ENCODE assay signal across 25 mouse cellular contexts in genomic region chr16:87028516-87029145, GRCm38 (mm10).
DNase-seq lines count a peak whose midpoint lies in the region; ATAC-seq lines count a peak whose summit lies in the region.
"Had no signal": no experiment of that assay in that cellular context is flagged by ENCODE, and none has a peak within 500 bp of the region (broad histone marks: within the 10 kb centered on the region; RNA-seq: fewer than 3 reads in every experiment).

No protein-coding gene starts in this region.

- no peaks in the 10 kb centered on the region for H3K4me1 ChIP-seq in forebrain, embryonic 14.5 days (ENCODE audit: control insufficient read depth, insufficient read depth, low read length)
- no peaks in the 10 kb centered on the region for H3K4me1 ChIP-seq in forebrain, embryonic 13.5 days
- peaks cover 3% of the 10 kb centered on the region; the same call in 1 of the 2 replicates for H3K4me1 ChIP-seq in embryonic facial prominence, embryonic 15.5 days
- H3K4me1 ChIP-seq: forebrain, embryonic 10.5 days; heart, embryonic 10.5 days; liver, embryonic 15.5 days; lung, embryonic 15.5 days had no signal

- 86% methylated on average over 5 of the region's 5 CpGs for WGBS in forebrain, embryonic 14.5 days
- 86% methylated on average over 5 of the region's 5 CpGs for WGBS in forebrain, embryonic 13.5 days
- 39% methylated on average over 5 of the region's 5 CpGs for WGBS in embryonic facial prominence, embryonic 15.5 days

- H3K36me3 ChIP-seq in forebrain, embryonic 14.5 days (ENCODE audit: control insufficient read depth, insufficient read depth, low read length) = no peaks in the 10 kb centered on the region
- no peaks in the 10 kb centered on the region for H3K36me3 ChIP-seq in forebrain, embryonic 13.5 days (ENCODE audit: poor library complexity, severe bottlenecking)
- no peaks in the 10 kb centered on the region for H3K36me3 ChIP-seq in embryonic facial prominence, embryonic 15.5 days
- H3K36me3 ChIP-seq: forebrain, embryonic 10.5 days; heart, embryonic 10.5 days; limb, embryonic 15.5 days; liver, embryonic 15.5 days; lung, embryonic 15.5 days had no signal

- no peak for ATAC-seq in forebrain, embryonic 14.5 days
- no peak for ATAC-seq in forebrain, embryonic 13.5 days
- ATAC-seq in embryonic facial prominence, embryonic 15.5 days (ENCODE audit: insufficient number of reproducible peaks, low FRiP score, low TSS enrichment, low read depth) = no peak
- ATAC-seq: CD4-positive, CD25-positive, alpha-beta regulatory T cell, adult 4 months; inflammation-experienced regulatory T-cells, adult 6 months had no signal

- H3K27ac ChIP-seq in forebrain, embryonic 14.5 days (ENCODE audit: low read depth, low read length) = no peak overlapping the region
- H3K27ac ChIP-seq in forebrain, embryonic 13.5 days = no peak overlapping the region
- peak overlapping the region; percentile 14; the same call in 1 of the 2 replicates for H3K27ac ChIP-seq in embryonic facial prominence, embryonic 15.5 days (replicated peaks)
- H3K27ac ChIP-seq: forebrain, embryonic 10.5 days; gastrocnemius, adult 2 months; heart, embryonic 10.5 days; hindbrain, embryonic 14.5 days; limb, embryonic 15.5 days; liver, embryonic 15.5 days; lung, embryonic 15.5 days had no signal

- intact Hi-C loops in gastrocnemius, postnatal 14 days (cut with DNase I; ENCODE audit: low total_unique reads) = no loop called here

- H3K27me3 ChIP-seq in forebrain, embryonic 14.5 days (replicated peaks; ENCODE audit: control insufficient read depth, insufficient read depth, low read length) = no peaks in the 10 kb centered on the region
- no peaks in the 10 kb centered on the region for H3K27me3 ChIP-seq in forebrain, embryonic 13.5 days
- no peaks in the 10 kb centered on the region for H3K27me3 ChIP-seq in embryonic facial prominence, embryonic 15.5 days
- H3K27me3 ChIP-seq: limb, embryonic 15.5 days; liver, embryonic 15.5 days; lung, embryonic 15.5 days had no signal

- no peak overlapping the region for H3K4me3 ChIP-seq in forebrain, embryonic 14.5 days (ENCODE audit: low read depth, low read length)
- H3K4me3 ChIP-seq in forebrain, embryonic 13.5 days = no peak overlapping the region
- no peak overlapping the region for H3K4me3 ChIP-seq in embryonic facial prominence, embryonic 15.5 days (replicated peaks)
- H3K4me3 ChIP-seq: forebrain, embryonic 10.5 days; gastrocnemius, adult 2 months; heart, embryonic 10.5 days; limb, embryonic 15.5 days; liver, embryonic 15.5 days; lung, embryonic 15.5 days had no signal

- H3K9ac ChIP-seq in forebrain, embryonic 14.5 days (ENCODE audit: low read length) = no peak overlapping the region
- H3K9ac ChIP-seq in forebrain, embryonic 13.5 days = no peak overlapping the region
- no peak overlapping the region for H3K9ac ChIP-seq in embryonic facial prominence, embryonic 15.5 days
- H3K9ac ChIP-seq: hindbrain, embryonic 14.5 days; limb, embryonic 15.5 days; liver, embryonic 15.5 days; lung, embryonic 15.5 days had no signal

- H3K9me3 ChIP-seq in forebrain, embryonic 14.5 days (replicated peaks; ENCODE audit: control insufficient read depth, low read length) = no peaks in the 10 kb centered on the region
- no peaks in the 10 kb centered on the region for H3K9me3 ChIP-seq in forebrain, embryonic 13.5 days (replicated peaks)
- no peaks in the 10 kb centered on the region for H3K9me3 ChIP-seq in embryonic facial prominence, embryonic 15.5 days (replicated peaks)
- H3K9me3 ChIP-seq: forebrain, embryonic 10.5 days; heart, embryonic 10.5 days; limb, embryonic 15.5 days; liver, embryonic 15.5 days; lung, embryonic 15.5 days had no signal

- H3K4me2 ChIP-seq in forebrain, embryonic 14.5 days (ENCODE audit: low read length) = no peak overlapping the region
- H3K4me2 ChIP-seq in forebrain, embryonic 13.5 days = no peak overlapping the region
- H3K4me2 ChIP-seq in embryonic facial prominence, embryonic 15.5 days (replicated peaks) = no peak overlapping the region
- H3K4me2 ChIP-seq: hindbrain, embryonic 14.5 days; limb, embryonic 15.5 days; liver, embryonic 15.5 days; lung, embryonic 15.5 days had no signal

- peak; percentile 2 for DNase-seq in forebrain, embryonic 14.5 days (ENCODE audit: low spot score)
- peak; percentile 11 for DNase-seq in layer of hippocampus, adult 11-12 months (ENCODE audit: low spot score)
- DNase-seq in layer of hippocampus, postnatal 25 days (ENCODE audit: extremely low spot score in 1 of 2, low spot score in 1 of 2) = no peak
- peak; percentile 91 for DNase-seq in NIH3T3 (ENCODE audit: low read depth)
- DNase-seq in gastrocnemius, postnatal 14 days = no peak
- DNase-seq in heart, adult 18-20 months = no peak
- DNase-seq: adrenal gland, postnatal 36 days; cerebellum, adult 11 months; cerebellum, adult 9-11 months; gastrocnemius, adult 2 months; heart, postnatal 4 days; kidney, adult 8-10 months; lung, postnatal 4 days; thymus, adult 18-20 months; thymus, postnatal 4 days had no signal

Comparison
In these comparisons a context has a peak if more than half of its experiments do, and no peak if none do; other contexts are left out.
1. DNase-seq: peak in forebrain, embryonic 14.5 days (single experiment), layer of hippocampus, adult 11-12 months (single experiment) and NIH3T3 (single experiment); none in layer of hippocampus, postnatal 25 days (0 of 2), gastrocnemius, postnatal 14 days (single experiment) and heart, adult 18-20 months (0 of 2).